Mouse (Mus musculus): ENCODE measurements around the gene Nop10. TPM values are rescaled to one million over a fixed set of nuclear protein-coding genes. Genes with fewer than 3 reads are reported as not detected.

Nop10 gene
- 308 and 339 TPM in 2 replicates for total RNA-seq (2012; rRNA removed)

DNA sequence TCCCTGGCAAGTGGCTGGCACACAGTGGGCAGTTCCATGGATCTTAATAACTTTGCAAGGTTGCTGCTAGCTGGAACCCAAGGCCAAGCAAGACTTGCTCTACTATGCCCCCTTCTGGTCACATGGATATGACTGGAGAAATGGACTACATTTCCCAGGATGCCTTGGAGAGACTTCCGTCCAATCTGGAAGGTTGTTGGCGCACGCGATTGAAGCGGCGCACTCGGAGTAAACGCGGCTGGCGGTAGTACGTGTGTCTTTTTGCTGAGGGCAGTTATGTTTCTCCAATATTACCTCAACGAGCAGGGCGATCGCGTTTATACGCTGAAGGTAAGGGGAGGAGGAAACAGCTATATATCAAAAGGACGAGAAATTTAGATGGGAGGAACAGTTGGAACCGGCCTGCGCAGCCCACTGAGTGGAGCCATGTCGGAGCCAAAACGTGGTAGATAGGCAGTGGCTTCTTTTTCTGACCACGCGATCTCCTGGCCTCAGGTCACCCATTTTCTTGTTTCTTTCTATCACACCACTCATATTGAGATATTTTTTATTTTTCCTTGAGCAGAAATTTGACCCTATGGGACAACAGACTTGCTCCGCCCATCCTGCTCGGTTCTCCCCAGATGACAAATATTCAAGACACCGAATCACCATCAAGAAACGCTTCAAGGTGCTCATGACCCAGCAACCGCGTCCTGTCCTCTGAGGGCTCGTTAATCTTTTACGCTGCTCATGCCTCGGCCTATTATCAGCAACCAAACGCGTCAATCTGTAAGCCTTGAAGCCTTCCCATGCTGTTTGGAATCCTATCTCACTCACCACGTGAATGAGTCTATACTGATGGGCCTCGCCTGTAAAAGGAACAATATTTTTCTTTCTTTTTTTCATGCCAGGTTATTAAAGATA is at the start of gene Nop10:
TSS of gene Nop10 (plus strand) at position 179 of the 906 bp plus-strand sequence.
- Histone ChIP-seq H3K9me3 (ENCODE audit: control insufficient read depth, insufficient read depth, low read depth, low read length) (no peaks in the 10 kb centered on the region), H3K27ac (ENCODE audit: insufficient read depth, low read depth, low read length, poor library complexity, severe bottlenecking) (no peak within 1 kb of the TSS), H3K36me3 (ENCODE audit: control insufficient read depth, insufficient read depth, low read length, poor library complexity, severe bottlenecking) (peaks cover 3% of the 10 kb centered on the region; the same call in 1 of the 2 replicates), H3K4me3 (ENCODE audit: insufficient read depth in 1 of 2, low read depth in 1 of 2, low read length in 2 of 2, poor library complexity in 1 of 2, severe bottlenecking in 1 of 2) (peak within 1 kb of the TSS; percentile 79 to 97), H3K4me1 (ENCODE audit: control insufficient read depth in 2 of 2, insufficient read depth in 2 of 2, low read length in 2 of 2, poor library complexity in 1 of 2) (no peaks in the 10 kb centered on the region; a peak in 1 of 4 replicates), H3K9ac (ENCODE audit: insufficient read depth, low read depth, low read length, poor library complexity, severe bottlenecking) (peak within 1 kb of the TSS; percentile 94)
- DNase-seq (ENCODE audit: low read depth, low spot score) = peak; percentile 96
- peak; percentile 99 for TF ChIP-seq HCFC1 (IDR thresholded peaks at IDR 0.05; ENCODE audit: borderline replicate concordance, insufficient read depth, low read length)
- TF ChIP-seq MAFK (IDR thresholded peaks at IDR 0.05; ENCODE audit: insufficient read depth, low read depth, low read length) = no peak
- TF ChIP-seq CHD2 (IDR thresholded peaks at IDR 0.05; ENCODE audit: low read depth, low read length) = 0 out of 2 replicates have a peak, but pooled peaks have one; percentile 26
- in situ Hi-C loops (cut with MboI; ENCODE audit: low sequenced_read_pairs in 2 of 2, unreplicated experiment in 2 of 2) = no loop called here

DNA sequence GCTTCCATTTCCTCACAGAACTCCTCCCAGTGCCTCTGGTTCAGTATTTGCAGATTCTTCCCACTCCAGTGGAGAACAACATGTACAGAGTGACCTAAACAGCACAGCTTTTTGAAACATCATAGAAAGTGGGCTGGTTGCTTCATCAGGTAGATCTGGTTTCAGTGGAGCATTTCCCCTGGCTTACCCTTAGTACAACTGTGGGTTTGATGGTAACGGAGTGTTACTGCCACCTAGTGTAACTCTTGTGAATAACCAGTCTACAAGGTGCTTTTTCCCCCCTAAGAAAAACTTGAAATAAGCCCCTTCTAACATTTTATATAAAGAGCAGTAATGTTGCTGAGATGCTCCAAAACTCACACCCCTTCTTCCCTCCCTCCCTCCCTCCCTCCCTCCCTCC is 45.7 kb upstream of the Nop10 start:
- no peak overlapping the region for H3K9ac ChIP-seq (ENCODE audit: insufficient read depth, low read depth, low read length, poor library complexity, severe bottlenecking)
- in situ Hi-C loops (cut with MboI; ENCODE audit: low sequenced_read_pairs in 2 of 2, unreplicated experiment in 2 of 2) = no loop called here
- peak; percentile 29 for DNase-seq (ENCODE audit: low read depth, low spot score)

DNA sequence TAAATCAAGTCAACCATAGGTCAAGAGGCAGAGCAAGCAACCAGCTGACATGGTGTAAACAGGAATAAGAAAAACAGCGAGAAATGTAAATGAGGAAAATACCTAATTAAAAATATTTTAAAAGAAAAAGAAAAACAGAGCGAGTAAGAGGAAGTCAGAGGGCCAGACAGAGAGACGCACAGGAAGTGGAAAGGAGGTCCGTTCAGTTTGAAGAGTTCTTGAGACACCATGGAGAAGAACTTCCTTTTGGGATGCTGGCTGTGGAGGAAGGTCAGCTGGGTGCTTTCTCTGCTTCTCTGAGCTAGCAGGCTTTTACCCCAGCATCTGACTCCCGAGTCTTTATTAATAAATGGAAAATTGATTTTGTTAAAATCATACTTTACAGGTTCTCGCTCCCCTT is 44.1 kb upstream of the Nop10 start:
- H3K9me3 ChIP-seq (ENCODE audit: control insufficient read depth, insufficient read depth, low read depth, low read length) = no peaks in the 10 kb centered on the region
- no peaks in the 10 kb centered on the region for H3K4me1 ChIP-seq (ENCODE audit: control insufficient read depth in 2 of 2, insufficient read depth in 2 of 2, low read length in 2 of 2, poor library complexity in 1 of 2)
- no peak for DNase-seq (ENCODE audit: low read depth, low spot score)
- in situ Hi-C loops (cut with MboI; ENCODE audit: low sequenced_read_pairs in 2 of 2, unreplicated experiment in 2 of 2) = no loop called here
- H3K9ac ChIP-seq (ENCODE audit: insufficient read depth, low read depth, low read length, poor library complexity, severe bottlenecking) = no peak overlapping the region
- no peak overlapping the region for H3K4me3 ChIP-seq (ENCODE audit: insufficient read depth in 1 of 2, low read depth in 1 of 2, low read length in 2 of 2, poor library complexity in 1 of 2, severe bottlenecking in 1 of 2)
- H3K36me3 ChIP-seq (ENCODE audit: control insufficient read depth, insufficient read depth, low read length, poor library complexity, severe bottlenecking) = no peaks in the 10 kb centered on the region
- no peak overlapping the region for H3K27ac ChIP-seq (ENCODE audit: insufficient read depth, low read depth, low read length, poor library complexity, severe bottlenecking)
- TF ChIP-seq CHD2 (IDR thresholded peaks at IDR 0.05; ENCODE audit: low read depth, low read length) = no peak

More for the DNA sequence above, 45.7 kb upstream of the Nop10 start:
- Histone ChIP-seq H3K27ac (ENCODE audit: insufficient read depth, low read depth, low read length, poor library complexity, severe bottlenecking) (no peak overlapping the region), H3K4me1 (ENCODE audit: control insufficient read depth in 2 of 2, insufficient read depth in 2 of 2, low read length in 2 of 2, poor library complexity in 1 of 2) (no peaks in the 10 kb centered on the region), H3K36me3 (ENCODE audit: control insufficient read depth, insufficient read depth, low read length, poor library complexity, severe bottlenecking) (no peaks in the 10 kb centered on the region), H3K9me3 (ENCODE audit: control insufficient read depth, insufficient read depth, low read depth, low read length) (no peaks in the 10 kb centered on the region), H3K4me3 (ENCODE audit: insufficient read depth in 1 of 2, low read depth in 1 of 2, low read length in 2 of 2, poor library complexity in 1 of 2, severe bottlenecking in 1 of 2) (no peak overlapping the region)
- TF ChIP-seq ZC3H11A (IDR thresholded peaks at IDR 0.05; ENCODE audit: borderline replicate concordance, low read depth, low read length) (0 out of 2 replicates have a peak, but pooled peaks have one; percentile 27), MAFK (IDR thresholded peaks at IDR 0.05; ENCODE audit: insufficient read depth, low read depth, low read length) (no peak), CHD2 (IDR thresholded peaks at IDR 0.05; ENCODE audit: low read depth, low read length) (no peak)

DNA sequence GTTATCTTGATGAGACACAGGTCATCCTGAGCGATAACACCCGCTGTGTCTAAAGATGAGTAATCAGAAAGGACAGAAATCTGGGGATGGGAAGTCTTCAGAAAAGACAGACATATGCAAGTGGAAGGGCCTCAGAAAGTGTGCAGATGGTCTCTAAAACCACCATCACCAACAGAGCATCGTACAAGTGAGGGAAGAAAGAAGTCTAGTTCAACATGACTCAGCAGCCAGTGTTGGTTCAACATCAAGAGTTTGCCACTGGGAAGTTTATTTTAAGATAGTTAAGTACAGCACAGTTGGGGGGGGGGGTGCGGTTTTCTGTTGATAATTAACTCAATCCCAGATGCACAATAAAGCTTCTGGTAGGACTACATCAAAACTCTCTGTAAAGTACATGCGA is 40.8 kb upstream of the Nop10 start:
- no peaks in the 10 kb centered on the region for H3K36me3 ChIP-seq (ENCODE audit: control insufficient read depth, insufficient read depth, low read length, poor library complexity, severe bottlenecking)
- no peak for DNase-seq (ENCODE audit: low read depth, low spot score)
- H3K4me3 ChIP-seq (ENCODE audit: insufficient read depth in 1 of 2, low read depth in 1 of 2, low read length in 2 of 2, poor library complexity in 1 of 2, severe bottlenecking in 1 of 2) = no peak overlapping the region
- in situ Hi-C loops (cut with MboI; ENCODE audit: low sequenced_read_pairs in 2 of 2, unreplicated experiment in 2 of 2) = no loop called here
- no peak overlapping the region for H3K9ac ChIP-seq (ENCODE audit: insufficient read depth, low read depth, low read length, poor library complexity, severe bottlenecking)
- H3K4me1 ChIP-seq (ENCODE audit: control insufficient read depth in 2 of 2, insufficient read depth in 2 of 2, low read length in 2 of 2, poor library complexity in 1 of 2) = no peaks in the 10 kb centered on the region
- no peaks in the 10 kb centered on the region for H3K9me3 ChIP-seq (ENCODE audit: control insufficient read depth, insufficient read depth, low read depth, low read length)
- no peak for TF ChIP-seq ZC3H11A (IDR thresholded peaks at IDR 0.05; ENCODE audit: borderline replicate concordance, low read depth, low read length)
- no peak for TF ChIP-seq HCFC1 (IDR thresholded peaks at IDR 0.05; ENCODE audit: borderline replicate concordance, insufficient read depth, low read length)
- H3K27ac ChIP-seq (ENCODE audit: insufficient read depth, low read depth, low read length, poor library complexity, severe bottlenecking) = no peak overlapping the region

DNA sequence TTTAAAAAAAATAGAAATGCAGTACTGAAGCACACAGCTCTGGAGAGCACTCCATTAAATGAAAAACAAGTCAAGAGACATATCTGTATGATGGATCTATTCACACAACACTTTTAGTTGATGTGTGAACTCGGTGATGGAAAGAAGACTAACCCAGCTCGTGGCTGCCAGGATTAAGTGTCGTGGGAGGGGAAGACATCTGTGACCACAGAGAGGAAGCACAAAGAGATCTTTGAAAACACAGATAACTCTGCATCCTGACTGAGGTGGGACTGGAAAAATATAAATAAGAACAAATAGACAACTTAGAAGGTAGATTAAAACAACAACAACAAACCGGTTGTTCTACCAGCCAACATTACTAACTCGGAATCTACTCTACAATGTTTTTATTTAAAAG is 39.1 kb upstream of the Nop10 start:
- no peaks in the 10 kb centered on the region for H3K9me3 ChIP-seq (ENCODE audit: control insufficient read depth, insufficient read depth, low read depth, low read length)
- H3K9ac ChIP-seq (ENCODE audit: insufficient read depth, low read depth, low read length, poor library complexity, severe bottlenecking) = no peak overlapping the region
- H3K36me3 ChIP-seq (ENCODE audit: control insufficient read depth, insufficient read depth, low read length, poor library complexity, severe bottlenecking) = no peaks in the 10 kb centered on the region
- DNase-seq (ENCODE audit: low read depth, low spot score) = no peak
- TF ChIP-seq MAFK (IDR thresholded peaks at IDR 0.05; ENCODE audit: insufficient read depth, low read depth, low read length) (no peak), CHD2 (IDR thresholded peaks at IDR 0.05; ENCODE audit: low read depth, low read length) (no peak), ZNF384 (IDR thresholded peaks at IDR 0.05; ENCODE audit: low read depth, low read length) (no peak), ZC3H11A (IDR thresholded peaks at IDR 0.05; ENCODE audit: borderline replicate concordance, low read depth, low read length) (no peak), HCFC1 (IDR thresholded peaks at IDR 0.05; ENCODE audit: borderline replicate concordance, insufficient read depth, low read length) (no peak)
- H3K4me3 ChIP-seq (ENCODE audit: insufficient read depth in 1 of 2, low read depth in 1 of 2, low read length in 2 of 2, poor library complexity in 1 of 2, severe bottlenecking in 1 of 2) = no peak overlapping the region
- in situ Hi-C loops (cut with MboI; ENCODE audit: low sequenced_read_pairs in 2 of 2, unreplicated experiment in 2 of 2) = no loop called here
- no peak overlapping the region for H3K27ac ChIP-seq (ENCODE audit: insufficient read depth, low read depth, low read length, poor library complexity, severe bottlenecking)
- H3K4me1 ChIP-seq (ENCODE audit: control insufficient read depth in 2 of 2, insufficient read depth in 2 of 2, low read length in 2 of 2, poor library complexity in 1 of 2) = no peaks in the 10 kb centered on the region
